Mouse (Mus musculus): ENCODE results near the gene Icam5.

DNA sequence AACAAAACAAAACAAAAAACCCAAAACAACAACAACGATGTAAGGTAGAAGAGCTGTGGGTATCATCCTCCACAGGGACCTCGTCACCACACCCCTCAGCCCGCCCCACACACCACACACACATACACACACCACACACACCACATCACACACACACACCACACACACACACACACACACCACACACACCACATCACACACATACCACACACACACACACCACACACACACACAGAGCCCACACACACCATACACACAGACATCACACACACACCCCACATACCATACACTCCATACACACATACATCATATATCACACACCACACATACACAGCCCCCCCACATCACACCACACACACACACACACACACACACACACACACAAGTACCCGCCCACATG lies 40.3 kb upstream of the Icam5 start:
- TF ChIP-seq CTCF (IDR thresholded peaks at IDR 0.05; ENCODE audit: extremely low read depth, insufficient read length, insufficient replicate concordance, low read depth, low read length) (no peak), POLR2A (IDR thresholded peaks at IDR 0.05; ENCODE audit: low read depth, low read length) (no peak)

Data from small intestine, adult 2 months (tissue).